Mouse (Mus musculus) stomach, postnatal 0 days (tissue): ENCODE results near the gene Gm20721.

Experiments used
- CTCF ChIP-seq: IDR thresholded peaks from 2 replicates; pipeline ENCODE4 v1.5.1; 2016; ENCODE audit warnings: antibody characterized with exemption, low read depth, mild to moderate bottlenecking, moderate library complexity
- EP300 ChIP-seq: optimal IDR thresholded peaks from 2 replicates; pipeline ENCODE3; 2016; ENCODE audit warnings: antibody characterized with exemption

- TF ChIP-seq CTCF (no peak), EP300 (no peak)
Observed at GRCm38 (mm10) chr2:174284807-174285457, 61.6 kb downstream of the Gm20721 start.
